Mouse (Mus musculus): ENCODE results near the gene Gapt. TPM values are rescaled to one million over a fixed set of nuclear protein-coding genes. Genes with fewer than 3 reads are reported as not detected.

Gene Gapt
- total and polyA plus RNA-seq, 2 experiments: 0.11 TPM; not detected in 1

DNA sequence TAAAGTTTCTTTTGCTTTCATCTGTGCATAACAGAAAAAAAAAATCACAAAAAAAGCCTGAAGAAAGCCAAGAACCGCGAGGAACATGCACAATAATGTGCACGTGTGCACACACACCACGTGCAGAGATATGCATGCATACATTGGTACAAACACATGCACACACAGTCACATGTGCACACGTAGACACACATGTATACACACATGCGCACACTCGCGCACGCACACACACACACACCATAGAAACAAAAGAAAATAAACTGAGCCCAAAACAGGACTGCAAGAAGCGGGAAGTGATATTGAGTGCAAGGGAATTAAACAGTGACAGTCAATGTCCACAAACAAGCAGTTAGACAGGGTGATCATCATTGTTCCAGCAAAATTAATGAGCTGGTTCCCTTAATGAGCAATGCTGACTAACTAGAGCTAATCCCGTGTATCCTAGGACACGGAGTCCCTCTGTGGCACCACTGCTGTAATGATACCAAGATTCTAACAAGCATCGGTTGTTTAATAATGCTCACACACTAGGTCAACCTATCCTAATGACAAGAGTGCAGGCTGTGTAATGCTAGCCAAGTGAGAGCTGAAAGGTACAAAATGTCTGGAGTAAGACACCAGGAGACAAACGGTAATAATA lies 23.9 kb downstream of the Gapt start:
- Histone ChIP-seq H3K4me1 (ENCODE audit: control insufficient read depth, insufficient read depth, low read length) (no peaks in the 10 kb centered on the region), H3K27me3 (ENCODE audit: control insufficient read depth, insufficient read depth, low read length) (no peaks in the 10 kb centered on the region), H3K27ac (replicated peaks; ENCODE audit: insufficient read depth, low read depth, low read length) (no peak overlapping the region), H3K36me3 (ENCODE audit: control insufficient read depth, insufficient read depth, low read length) (no peaks in the 10 kb centered on the region), H3K79me2 (ENCODE audit: control insufficient read depth, insufficient read depth, low read length) (no peaks in the 10 kb centered on the region), H3K9ac (ENCODE audit: low read depth, low read length) (no peak overlapping the region), H3K4me3 (ENCODE audit: insufficient read depth, low read depth, low read length) (no peak overlapping the region)
- DNase-seq (ENCODE audit: extremely low read depth, low read depth, low spot score): no peak
- TF ChIP-seq POLR2A (IDR thresholded peaks at IDR 0.05; ENCODE audit: extremely low read depth, insufficient read depth, low read length) (no peak), CTCF (IDR thresholded peaks at IDR 0.05; ENCODE audit: low read depth, low read length) (no peak)
- 94% methylated on average over 14 of the region's 14 CpGs for WGBS

DNA sequence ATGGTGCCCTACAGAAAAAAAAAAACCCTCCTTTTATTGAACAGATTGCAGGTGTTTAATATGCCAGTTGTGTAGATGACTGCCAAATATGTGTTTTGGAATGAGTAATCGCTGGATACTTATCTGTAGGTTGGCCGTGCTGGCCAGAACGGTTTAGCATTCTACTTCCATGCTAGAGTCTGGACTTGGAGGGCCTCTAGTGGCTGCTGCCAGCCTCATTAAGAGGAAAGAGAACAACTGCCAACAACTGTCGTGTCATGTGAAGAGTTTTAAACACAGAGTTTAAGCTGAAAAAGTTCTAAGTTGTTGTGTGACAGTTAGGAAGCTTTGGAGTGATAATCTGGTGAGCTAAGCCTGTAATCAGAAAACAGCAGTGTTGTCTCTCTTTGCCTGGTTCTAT lies 38.3 kb downstream of the Gapt start:
- TF ChIP-seq POLR2A (IDR thresholded peaks at IDR 0.05; ENCODE audit: extremely low read depth, insufficient read depth, low read length) (no peak), CTCF (IDR thresholded peaks at IDR 0.05; ENCODE audit: low read depth, low read length) (no peak)

DNA sequence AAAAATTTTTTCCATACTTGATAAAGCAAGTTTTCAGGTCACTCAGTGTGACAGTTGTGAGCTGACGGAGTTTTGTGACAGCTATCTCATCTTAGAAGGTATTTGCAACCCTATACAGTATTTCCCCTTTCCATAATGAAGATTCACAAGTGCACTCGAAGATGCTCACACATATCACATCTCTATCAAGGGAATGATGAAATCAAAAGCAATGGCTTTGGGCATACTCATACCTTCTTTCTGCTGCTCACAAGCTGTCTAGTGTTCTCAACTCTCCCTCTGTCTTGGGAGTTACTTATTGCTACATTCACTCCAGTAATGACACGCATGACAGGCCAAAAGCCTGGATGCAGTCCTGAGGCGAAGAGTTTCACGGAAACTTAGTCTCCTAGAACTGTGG lies 49.8 kb downstream of the Gapt start:
- no peak overlapping the region for H3K9ac ChIP-seq (ENCODE audit: low read depth, low read length)
- TF ChIP-seq CTCF (IDR thresholded peaks at IDR 0.05; ENCODE audit: low read depth, low read length): no peak
- no peak for TF ChIP-seq POLR2A (IDR thresholded peaks at IDR 0.05; ENCODE audit: extremely low read depth, insufficient read depth, low read length)
- no peak overlapping the region for H3K4me3 ChIP-seq (ENCODE audit: insufficient read depth, low read depth, low read length)
- H3K4me1 ChIP-seq (ENCODE audit: control insufficient read depth, insufficient read depth, low read length): no peaks in the 10 kb centered on the region
- H3K36me3 ChIP-seq (ENCODE audit: control insufficient read depth, insufficient read depth, low read length): no peaks in the 10 kb centered on the region
- H3K79me2 ChIP-seq (ENCODE audit: control insufficient read depth, insufficient read depth, low read length): no peaks in the 10 kb centered on the region
- no peak overlapping the region for H3K27ac ChIP-seq (replicated peaks; ENCODE audit: insufficient read depth, low read depth, low read length)
- DNase-seq (ENCODE audit: extremely low read depth, low read depth, low spot score): no peak
- H3K27me3 ChIP-seq (ENCODE audit: control insufficient read depth, insufficient read depth, low read length): no peaks in the 10 kb centered on the region
- WGBS: 85% methylated on average over 5 of the region's 5 CpGs

More for the DNA sequence above, 38.3 kb downstream of the Gapt start:
- Histone ChIP-seq H3K9ac (ENCODE audit: low read depth, low read length) (no peak overlapping the region), H3K27me3 (ENCODE audit: control insufficient read depth, insufficient read depth, low read length) (no peaks in the 10 kb centered on the region), H3K4me1 (ENCODE audit: control insufficient read depth, insufficient read depth, low read length) (no peaks in the 10 kb centered on the region), H3K79me2 (ENCODE audit: control insufficient read depth, insufficient read depth, low read length) (no peaks in the 10 kb centered on the region), H3K27ac (replicated peaks; ENCODE audit: insufficient read depth, low read depth, low read length) (no peak overlapping the region), H3K36me3 (ENCODE audit: control insufficient read depth, insufficient read depth, low read length) (no peaks in the 10 kb centered on the region), H3K4me3 (ENCODE audit: insufficient read depth, low read depth, low read length) (no peak overlapping the region)
- peak; percentile 4 for DNase-seq (ENCODE audit: extremely low read depth, low read depth, low spot score)
- WGBS: 43% methylated on average over 4 of the region's 4 CpGs

Other genes with a start within 250 kb of the Gapt start
- under 0.01 and 0.09 TPM in 2 replicates for gene Rab3c, start 76.2 kb downstream of the Gapt start, total RNA-seq (2014; rRNA removed)
- gene Rab3c, start 76.2 kb downstream of the Gapt start, polyA plus RNA-seq (2012; rRNA removed): not detected in 2 replicates
- 10.1 and 18.3 TPM in 2 replicates for gene Plk2, start 37.8 kb upstream of the Gapt start, total RNA-seq (2014; rRNA removed)
- gene Plk2, start 37.8 kb upstream of the Gapt start, polyA plus RNA-seq (2012; rRNA removed): 3.3 TPM in 2 replicates